Mouse (Mus musculus): ENCODE results near the gene Duoxa1. TPM values are rescaled to one million over a fixed set of nuclear protein-coding genes. Genes with fewer than 3 reads are reported as not detected.

The Duoxa1 gene
- polyA plus RNA-seq, 2 experiments: 6.9 to 10.3 TPM

- Histone ChIP-seq H3K9ac (ENCODE audit: low read depth, low read length, severe bottlenecking) (no peak overlapping the region), H3K4me2 (replicated peaks; ENCODE audit: low read depth, low read length, severe bottlenecking) (no peak overlapping the region), H3K4me1 (ENCODE audit: control insufficient read depth, insufficient read depth, low read length) (peaks cover 17% of the 10 kb centered on the region), H3K36me3 (ENCODE audit: control insufficient read depth, insufficient read depth, low read length) (no peaks in the 10 kb centered on the region), H3K4me3 (replicated peaks; ENCODE audit: low read length) (no peak overlapping the region), H3K27ac (replicated peaks; ENCODE audit: low read depth, low read length) (no peak overlapping the region), H3K27me3 (ENCODE audit: control insufficient read depth, insufficient read depth, low read length) (peaks cover 63% of the 10 kb centered on the region), H3K9me3 (ENCODE audit: control insufficient read depth, low read length) (no peaks in the 10 kb centered on the region)
- TF ChIP-seq POLR2A (IDR thresholded peaks at IDR 0.05; ENCODE audit: borderline replicate concordance, extremely low read depth, insufficient read depth, insufficient read length): no peak
- DNase-seq (ENCODE audit: low spot score) (no peak), ATAC-seq (ENCODE audit: low FRiP score, low read depth) (no peak)
- 90% methylated on average over 6 of the region's 6 CpGs for WGBS
Observed at GRCm38 (mm10) chr2:122304544-122304943, 9.0 kb downstream of the Duoxa1 start.

GRCm38 (mm10) chr2:122302574-122303241 is 10.8 kb downstream of the Duoxa1 start:
- no peak overlapping the region for H3K27ac ChIP-seq (replicated peaks; ENCODE audit: low read depth, low read length)
- H3K27me3 ChIP-seq (ENCODE audit: control insufficient read depth, insufficient read depth, low read length): peaks cover 78% of the 10 kb centered on the region
- ATAC-seq (ENCODE audit: low FRiP score, low read depth) (no peak), DNase-seq (ENCODE audit: low spot score) (peak; percentile 81)
- H3K4me1 ChIP-seq (ENCODE audit: control insufficient read depth, insufficient read depth, low read length): peaks cover 17% of the 10 kb centered on the region
- TF ChIP-seq POLR2A (IDR thresholded peaks at IDR 0.05; ENCODE audit: borderline replicate concordance, extremely low read depth, insufficient read depth, insufficient read length): no peak
- H3K4me2 ChIP-seq (replicated peaks; ENCODE audit: low read depth, low read length, severe bottlenecking): no peak overlapping the region
- no peak overlapping the region for H3K9ac ChIP-seq (ENCODE audit: low read depth, low read length, severe bottlenecking)
- WGBS: 11% methylated on average over 9 of the region's 9 CpGs
- H3K36me3 ChIP-seq (ENCODE audit: control insufficient read depth, insufficient read depth, low read length): no peaks in the 10 kb centered on the region
- H3K9me3 ChIP-seq (ENCODE audit: control insufficient read depth, low read length): no peaks in the 10 kb centered on the region
- no peak overlapping the region for H3K4me3 ChIP-seq (replicated peaks; ENCODE audit: low read length)

- DNase-seq (ENCODE audit: low spot score): no peak
- H3K4me2 ChIP-seq (replicated peaks; ENCODE audit: low read depth, low read length, severe bottlenecking): peak overlapping the region; percentile 60
- H3K36me3 ChIP-seq (ENCODE audit: control insufficient read depth, insufficient read depth, low read length): no peaks in the 10 kb centered on the region
- WGBS: 9% methylated on average over 23 of the region's 23 CpGs
- peak overlapping the region; percentile 38; the same call in 1 of the 2 replicates for H3K9ac ChIP-seq (ENCODE audit: low read depth, low read length, severe bottlenecking)
- ATAC-seq (ENCODE audit: low FRiP score, low read depth): no peak
- peaks cover 85% of the 10 kb centered on the region for H3K27me3 ChIP-seq (ENCODE audit: control insufficient read depth, insufficient read depth, low read length)
- H3K27ac ChIP-seq (replicated peaks; ENCODE audit: low read depth, low read length): no peak overlapping the region
- no peaks in the 10 kb centered on the region for H3K9me3 ChIP-seq (ENCODE audit: control insufficient read depth, low read length)
- no peak for TF ChIP-seq POLR2A (IDR thresholded peaks at IDR 0.05; ENCODE audit: borderline replicate concordance, extremely low read depth, insufficient read depth, insufficient read length)
- H3K4me3 ChIP-seq (replicated peaks; ENCODE audit: low read length): peak overlapping the region; percentile 35
- peaks cover 21% of the 10 kb centered on the region for H3K4me1 ChIP-seq (ENCODE audit: control insufficient read depth, insufficient read depth, low read length)
Observed at GRCm38 (mm10) chr2:122301921-122302573, 11.5 kb downstream of the Duoxa1 start.

DNA sequence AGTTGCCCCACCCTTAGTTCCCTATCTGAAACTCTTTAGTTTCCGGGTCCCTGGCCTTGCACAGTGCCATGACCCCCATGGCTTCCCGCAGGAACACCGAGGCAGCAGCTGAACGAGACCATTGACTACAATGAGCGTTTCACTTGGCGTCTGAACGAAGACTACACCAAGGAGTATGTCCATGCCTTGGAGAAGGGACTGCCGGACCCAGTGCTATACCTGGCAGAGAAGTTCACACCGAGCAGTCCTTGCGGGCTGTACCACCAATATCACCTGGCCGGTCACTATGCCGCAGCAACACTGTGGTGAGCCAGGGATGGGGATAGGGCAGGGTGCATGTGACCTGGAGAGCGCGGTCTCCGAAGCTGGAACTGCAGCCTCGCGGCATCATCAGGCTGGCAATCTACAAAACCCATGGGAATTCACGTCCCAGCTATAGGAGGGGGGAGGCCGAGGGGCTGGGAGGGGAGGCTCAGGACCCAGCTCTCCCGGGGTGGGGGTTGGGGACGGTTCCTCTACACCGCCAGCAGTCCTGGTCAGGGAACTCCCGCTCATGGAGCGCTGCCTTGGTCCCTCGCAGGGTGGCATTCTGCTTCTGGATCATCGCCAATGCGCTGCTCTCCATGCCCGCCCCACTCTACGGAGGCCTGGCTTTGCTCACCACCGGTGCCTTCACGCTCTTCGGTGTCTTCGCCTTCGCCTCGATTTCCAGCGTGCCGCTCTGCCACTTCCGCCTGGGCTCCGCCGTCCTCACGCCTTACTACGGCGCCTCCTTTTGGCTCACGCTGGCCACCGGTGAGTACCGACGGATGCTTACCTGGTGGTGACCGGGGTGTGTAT is 12.2 kb downstream of the Duoxa1 start:
- peak overlapping the region; percentile 38; the same call in 1 of the 2 replicates for H3K9ac ChIP-seq (ENCODE audit: low read depth, low read length, severe bottlenecking)
- no peak for TF ChIP-seq POLR2A (IDR thresholded peaks at IDR 0.05; ENCODE audit: borderline replicate concordance, extremely low read depth, insufficient read depth, insufficient read length)
- WGBS: 1% methylated on average over 43 of the region's 48 CpGs
- peak overlapping the region; percentile 60 for H3K4me2 ChIP-seq (replicated peaks; ENCODE audit: low read depth, low read length, severe bottlenecking)
- no peaks in the 10 kb centered on the region for H3K9me3 ChIP-seq (ENCODE audit: control insufficient read depth, low read length)
- H3K4me1 ChIP-seq (ENCODE audit: control insufficient read depth, insufficient read depth, low read length): peaks cover 21% of the 10 kb centered on the region
- H3K27me3 ChIP-seq (ENCODE audit: control insufficient read depth, insufficient read depth, low read length): peaks cover 88% of the 10 kb centered on the region
- H3K36me3 ChIP-seq (ENCODE audit: control insufficient read depth, insufficient read depth, low read length): no peaks in the 10 kb centered on the region
- DNase-seq (ENCODE audit: low spot score) (no peak), ATAC-seq (ENCODE audit: low FRiP score, low read depth) (no peak)
- H3K27ac ChIP-seq (replicated peaks; ENCODE audit: low read depth, low read length): no peak overlapping the region
- peak overlapping the region; percentile 35 for H3K4me3 ChIP-seq (replicated peaks; ENCODE audit: low read length)

DNA sequence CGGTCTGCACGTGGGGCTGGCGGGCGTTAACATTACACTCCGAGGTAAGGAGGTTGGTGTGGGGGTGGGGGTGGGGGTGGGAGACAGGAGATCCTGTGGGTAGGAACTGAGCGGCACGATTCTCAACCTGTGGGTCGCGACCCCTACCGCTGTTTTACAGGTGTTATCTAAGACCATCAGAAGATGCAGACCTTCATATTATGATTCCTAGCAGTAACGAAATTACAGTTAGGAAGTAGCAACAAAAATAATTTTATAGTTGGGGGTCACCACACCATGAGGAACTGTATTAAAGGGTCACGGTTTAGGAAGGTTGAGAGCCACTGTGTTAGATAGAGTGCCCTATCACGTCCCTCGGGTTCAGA is 12.9 kb downstream of the Duoxa1 start:
- H3K27ac ChIP-seq (replicated peaks; ENCODE audit: low read depth, low read length): no peak overlapping the region
- H3K27me3 ChIP-seq (ENCODE audit: control insufficient read depth, insufficient read depth, low read length): peaks cover 90% of the 10 kb centered on the region
- no peak for ATAC-seq (ENCODE audit: low FRiP score, low read depth)
- no peak overlapping the region for H3K4me2 ChIP-seq (replicated peaks; ENCODE audit: low read depth, low read length, severe bottlenecking)
- no peak for DNase-seq (ENCODE audit: low spot score)
- 10% methylated on average over 14 of the region's 14 CpGs for WGBS
- no peak overlapping the region for H3K9ac ChIP-seq (ENCODE audit: low read depth, low read length, severe bottlenecking)
- no peaks in the 10 kb centered on the region for H3K36me3 ChIP-seq (ENCODE audit: control insufficient read depth, insufficient read depth, low read length)
- H3K4me1 ChIP-seq (ENCODE audit: control insufficient read depth, insufficient read depth, low read length): peaks cover 21% of the 10 kb centered on the region
- H3K4me3 ChIP-seq (replicated peaks; ENCODE audit: low read length): peak overlapping the region; percentile 35; the same call in 1 of the 2 replicates
- H3K9me3 ChIP-seq (ENCODE audit: control insufficient read depth, low read length): no peaks in the 10 kb centered on the region
- TF ChIP-seq POLR2A (IDR thresholded peaks at IDR 0.05; ENCODE audit: borderline replicate concordance, extremely low read depth, insufficient read depth, insufficient read length): no peak

All from limb, embryonic 14.5 days (tissue).